8 mouse cellular contexts compared by ENCODE assay signal in the genomic region with DNA sequence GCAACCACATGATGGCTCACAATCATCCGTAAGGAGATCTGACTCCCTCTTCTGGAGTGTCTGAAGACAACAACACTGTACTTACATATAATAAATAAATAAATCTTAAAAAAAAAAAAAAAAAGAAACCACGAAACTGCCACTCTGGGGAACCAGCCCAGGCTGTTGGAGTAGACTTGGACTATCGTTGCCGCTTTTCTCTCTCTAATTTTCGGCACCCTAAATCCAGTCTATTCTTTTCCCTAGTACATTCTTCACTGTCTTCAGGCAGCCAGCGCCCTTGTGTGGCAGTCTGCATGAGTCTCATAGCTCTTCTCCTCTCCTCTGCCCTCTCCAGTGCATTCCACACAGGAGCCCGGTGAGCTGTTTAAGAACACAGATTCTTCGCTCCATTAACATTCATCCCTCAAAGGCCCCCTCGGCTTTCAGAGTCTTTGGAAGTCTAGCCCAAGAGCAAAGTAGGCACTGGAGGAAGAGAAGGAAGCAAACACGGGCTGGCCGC. TPM values are rescaled to one million over a fixed set of nuclear protein-coding genes. Genes with fewer than 3 reads are reported as not detected.
DNase-seq lines count a peak whose midpoint lies in the region; ATAC-seq and TF ChIP-seq lines count a peak whose summit lies in the region.

No protein-coding gene starts in this region.

- H3K27ac ChIP-seq in heart, embryonic 14.5 days (replicated peaks in 1 of 2; ENCODE audit: control insufficient read depth in 1 of 2, insufficient read depth in 1 of 2, low read depth in 2 of 2, low read length in 2 of 2) = peak overlapping the region; percentile 93 to 99
- peak overlapping the region; percentile 95 for H3K27ac ChIP-seq in heart, postnatal 0 days (ENCODE audit: low read depth)

- peak overlapping the region; percentile 59 to 86 for H3K4me3 ChIP-seq in heart, embryonic 14.5 days (ENCODE audit: control insufficient read depth in 1 of 2, insufficient read depth in 1 of 2, low read depth in 1 of 2, low read length in 2 of 2)
- H3K4me3 ChIP-seq in G1E (ENCODE audit: low read depth, low read length) = peak overlapping the region; percentile 92
- H3K4me3 ChIP-seq in heart, postnatal 0 days (ENCODE audit: low read depth, low read length) = peak overlapping the region; percentile 89

- 12% methylated on average over 11 of the region's 11 CpGs for WGBS in heart, embryonic 14.5 days
- WGBS in heart, postnatal 0 days = 8% methylated on average over 11 of the region's 11 CpGs

- peaks cover 35% of the 10 kb centered on the region for H3K36me3 ChIP-seq in heart, embryonic 14.5 days (ENCODE audit: control insufficient read depth, insufficient read depth, low read length)
- H3K36me3 ChIP-seq in G1E (replicated peaks) = peaks cover 38% of the 10 kb centered on the region
- H3K36me3 ChIP-seq in heart, postnatal 0 days (replicated peaks; ENCODE audit: control insufficient read depth, insufficient read depth, low read length) = peaks cover 30% of the 10 kb centered on the region

- peak; percentile 58 for ATAC-seq in heart, embryonic 14.5 days (ENCODE audit: insufficient number of reproducible peaks, insufficient read depth, low FRiP score, low read depth)
- ATAC-seq in G1E (ENCODE audit: extremely low read depth, insufficient number of reproducible peaks, low FRiP score, poor library complexity, severe bottlenecking) = no peak
- peak; percentile 54 for ATAC-seq in heart, postnatal 0 days (ENCODE audit: insufficient read depth, low read depth)
- peak; percentile 16 for ATAC-seq in megakaryocyte, adult 5-6 weeks (ENCODE audit: poor library complexity, severe bottlenecking)

- TF ChIP-seq EP300 in heart, postnatal 0 days (IDR thresholded peaks at IDR 0.05; ENCODE audit: low read depth) = no peak

- peak overlapping the region; percentile 82 for H3K4me2 ChIP-seq in heart, embryonic 14.5 days (ENCODE audit: low read length)
- peak overlapping the region; percentile 97 for H3K4me2 ChIP-seq in heart, postnatal 0 days (ENCODE audit: low read depth, low read length)

- DNase-seq in heart, postnatal 10 days = no peak
- no peak for DNase-seq in G1E (ENCODE audit: low spot score)
- peak; percentile 44 for DNase-seq in heart, postnatal 0 days (ENCODE audit: low spot score)
- no peak for DNase-seq in urinary bladder, postnatal 10 days (ENCODE audit: low spot score)
- no peak for DNase-seq in urinary bladder, postnatal 25 days (ENCODE audit: low spot score)
- no peak for DNase-seq in Muller cell, postnatal 12 days (ENCODE audit: inconsistent ontology term)

- H3K4me1 ChIP-seq in heart, embryonic 14.5 days (ENCODE audit: control insufficient read depth in 2 of 2, insufficient read depth in 2 of 2, low read length in 2 of 2) = peaks cover 6 to 9% of the 10 kb centered on the region in 2 experiments
- H3K4me1 ChIP-seq in G1E (ENCODE audit: insufficient read depth, low read depth, low read length) = peaks cover 34% of the 10 kb centered on the region
- H3K4me1 ChIP-seq in heart, postnatal 0 days (ENCODE audit: control insufficient read depth, insufficient read depth) = peaks cover 6% of the 10 kb centered on the region; the same call in 1 of the 2 replicates

- no peaks in the 10 kb centered on the region for H3K27me3 ChIP-seq in heart, embryonic 14.5 days (ENCODE audit: control insufficient read depth, insufficient read depth, low read length)
- 0 out of 2 replicates have a peak, but pooled peaks cover 3% of the 10 kb centered on the region for H3K27me3 ChIP-seq in G1E (ENCODE audit: insufficient read depth, low read length)
- no peaks in the 10 kb centered on the region for H3K27me3 ChIP-seq in heart, postnatal 0 days (ENCODE audit: control insufficient read depth, insufficient read depth, low read length)

- H3K9me3 ChIP-seq in heart, embryonic 14.5 days (ENCODE audit: control insufficient read depth, low read length) = no peaks in the 10 kb centered on the region
- no peaks in the 10 kb centered on the region for H3K9me3 ChIP-seq in G1E (replicated peaks)
- no peaks in the 10 kb centered on the region for H3K9me3 ChIP-seq in heart, postnatal 0 days (replicated peaks; ENCODE audit: control insufficient read depth, low read length)

- no peak for TF ChIP-seq CTCF in G1E (IDR thresholded peaks at IDR 0.05; ENCODE audit: low read depth, low read length)
- TF ChIP-seq CTCF in heart, postnatal 0 days (IDR thresholded peaks at IDR 0.05; ENCODE audit: low read depth) = no peak

- peak overlapping the region; percentile 69 for H3K9ac ChIP-seq in heart, embryonic 14.5 days (ENCODE audit: low read length)
- peak overlapping the region; percentile 70 for H3K9ac ChIP-seq in heart, postnatal 0 days (replicated peaks; ENCODE audit: low read depth, low read length)

- intact Hi-C loops in heart, postnatal 10 days (cut with DNase I) = loop anchor here (2.0 kb wide), 1 partner anchor 48 kb away; the partner anchor contains the start of gene Parp3

RNA-seq across cellular contexts. Expression of gene Rpl29, which starts 0.5 kb away (rescaled TPM):
- 691 and 781 TPM in 2 replicates for polyA plus RNA-seq in heart, embryonic 14.5 days (2014; fragmentation: Nextera tagmentation; extraction: Ambion mirVana)
- total RNA-seq in heart, postnatal 10 days (2021) = 100 to 1,000 TPM; 403 to 404 TPM
- total RNA-seq in G1E (2014; fragmentation: Nextera tagmentation) (149 and 190 TPM in 2 replicates), G1E (2017) (81.1 and 107 TPM in 2 replicates)
- polyA plus RNA-seq in G1E (2012) = 29.5 and 38.8 TPM in 2 replicates
- 783 and 913 TPM in 2 replicates for total RNA-seq in heart, postnatal 0 days (2014; rRNA removed; ENCODE audit: low replicate concordance)
- polyA plus RNA-seq in heart, postnatal 0 days (2015; fragmentation: Nextera tagmentation; extraction: Ambion mirVana) = 504 and 531 TPM in 2 replicates
- 1,974 and 2,078 TPM in 2 replicates for total RNA-seq in megakaryocyte, adult 5-6 weeks (2015)
- total RNA-seq in megakaryocyte, adult 5-6 weeks (2017) = 1,150 and 1,200 TPM in 2 replicates

RNA-seq across cellular contexts. Expression of gene Acy1, which starts 9.3 kb away (rescaled TPM):
- 22.8 and 24.8 TPM in 2 replicates for polyA plus RNA-seq in heart, embryonic 14.5 days (2014; fragmentation: Nextera tagmentation; extraction: Ambion mirVana)
- total RNA-seq in heart, postnatal 10 days (2021) = 10 to 100 TPM; 17.0 to 17.8 TPM
- total RNA-seq in G1E (2014; fragmentation: Nextera tagmentation) (6.0 and 11.6 TPM in 2 replicates), G1E (2017) (11.0 and 17.1 TPM in 2 replicates)
- 12.7 and 16.5 TPM in 2 replicates for polyA plus RNA-seq in G1E (2012)
- 38.5 and 45.3 TPM in 2 replicates for total RNA-seq in heart, postnatal 0 days (2014; rRNA removed; ENCODE audit: low replicate concordance)
- 19.0 and 20.1 TPM in 2 replicates for polyA plus RNA-seq in heart, postnatal 0 days (2015; fragmentation: Nextera tagmentation; extraction: Ambion mirVana)
- total RNA-seq in megakaryocyte, adult 5-6 weeks (2015) = 1.4 and 4.8 TPM in 2 replicates
- total RNA-seq in megakaryocyte, adult 5-6 weeks (2017) = 3.5 and 4.8 TPM in 2 replicates

RNA-seq across cellular contexts. Expression of gene Abhd14b, which starts 18.5 kb away (rescaled TPM):
- 6.6 and 7.1 TPM in 2 replicates for polyA plus RNA-seq in heart, embryonic 14.5 days (2014; fragmentation: Nextera tagmentation; extraction: Ambion mirVana)
- total RNA-seq in heart, postnatal 10 days (2021) = 1 to 10 TPM; 4.6 to 6.2 TPM
- 6.9 and 7.7 TPM in 2 replicates for total RNA-seq in G1E (2014; fragmentation: Nextera tagmentation)
- 2.6 and 3.1 TPM in 2 replicates for total RNA-seq in G1E (2017)
- polyA plus RNA-seq in G1E (2012) = 2.3 and 3.1 TPM in 2 replicates
- 14.9 and 46.8 TPM in 2 replicates for total RNA-seq in heart, postnatal 0 days (2014; rRNA removed; ENCODE audit: low replicate concordance)
- 5.3 and 5.9 TPM in 2 replicates for polyA plus RNA-seq in heart, postnatal 0 days (2015; fragmentation: Nextera tagmentation; extraction: Ambion mirVana)
- total RNA-seq in megakaryocyte, adult 5-6 weeks (2015) = 7.7 and 8.2 TPM in 2 replicates
- 2.9 and 3.2 TPM in 2 replicates for total RNA-seq in megakaryocyte, adult 5-6 weeks (2017)

RNA-seq across cellular contexts. Expression of gene Abhd14a, which starts 18.7 kb away (rescaled TPM):
- 55.9 and 57.5 TPM in 2 replicates for polyA plus RNA-seq in heart, embryonic 14.5 days (2014; fragmentation: Nextera tagmentation; extraction: Ambion mirVana)
- 10 to 100 TPM; 20.0 to 22.4 TPM for total RNA-seq in heart, postnatal 10 days (2021)
- total RNA-seq in G1E (2014; fragmentation: Nextera tagmentation) (4.8 and 5.7 TPM in 2 replicates), G1E (2017) (7.7 and 8.4 TPM in 2 replicates)
- 22.4 and 24.0 TPM in 2 replicates for polyA plus RNA-seq in G1E (2012)
- total RNA-seq in heart, postnatal 0 days (2014; rRNA removed; ENCODE audit: low replicate concordance) = 57.3 and 64.8 TPM in 2 replicates
- 45.8 and 47.1 TPM in 2 replicates for polyA plus RNA-seq in heart, postnatal 0 days (2015; fragmentation: Nextera tagmentation; extraction: Ambion mirVana)
- total RNA-seq in megakaryocyte, adult 5-6 weeks (2015) = 3.2 and 3.9 TPM in 2 replicates
- total RNA-seq in megakaryocyte, adult 5-6 weeks (2017) = 2.2 and 4.2 TPM in 2 replicates

RNA-seq across cellular contexts. Expression of gene Pcbp4, which starts 24.3 kb away (rescaled TPM):
- polyA plus RNA-seq in heart, embryonic 14.5 days (2014; fragmentation: Nextera tagmentation; extraction: Ambion mirVana) = 59.0 and 66.4 TPM in 2 replicates
- total RNA-seq in heart, postnatal 10 days (2021) = 10 to 100 TPM; 77.4 to 89.6 TPM
- 9.2 and 9.9 TPM in 2 replicates for total RNA-seq in G1E (2014; fragmentation: Nextera tagmentation)
- total RNA-seq in G1E (2017) = 2.8 and 3.0 TPM in 2 replicates
- polyA plus RNA-seq in G1E (2012) = 18.9 and 22.1 TPM in 2 replicates
- total RNA-seq in heart, postnatal 0 days (2014; rRNA removed; ENCODE audit: low replicate concordance) = 157 and 188 TPM in 2 replicates
- polyA plus RNA-seq in heart, postnatal 0 days (2015; fragmentation: Nextera tagmentation; extraction: Ambion mirVana) = 40.9 and 44.1 TPM in 2 replicates
- 1.5 and 2.9 TPM in 2 replicates for total RNA-seq in megakaryocyte, adult 5-6 weeks (2015)
- total RNA-seq in megakaryocyte, adult 5-6 weeks (2017) = 2.4 and 4.0 TPM in 2 replicates
